Mouse (Mus musculus) embryonic facial prominence, embryonic 12.5 days (tissue): ENCODE results near the gene Insl6. TPM values are rescaled to one million over a fixed set of nuclear protein-coding genes. Genes with fewer than 3 reads are reported as not detected.

Experiments used
- ATAC-seq: fragments of 200-750 bp; cut with Nextera tagmentation; 2 replicates; pipeline ENCODE4 v1.8.0; 2017; ENCODE audit not compliant: insufficient number of reproducible peaks, insufficient read depth, low FRiP score, low TSS enrichment
- H3K27ac ChIP-seq: fragments of 300-500 bp; sonication (generic); 2 replicates; pipeline ENCODE4 v1.5.1; 2016; ENCODE audit warnings: mild to moderate bottlenecking
- H3K27me3 ChIP-seq: fragments of 300-500 bp; sonication (generic); 2 replicates; pipeline ENCODE4 v1.6.1; 2016; ENCODE audit warnings: mild to moderate bottlenecking, moderate library complexity
- H3K36me3 ChIP-seq: fragments of 300-500 bp; sonication (generic); 2 replicates; pipeline ENCODE4 v1.6.1; 2016; ENCODE audit warnings: mild to moderate bottlenecking
- H3K4me1 ChIP-seq: fragments of 300-500 bp; sonication (generic); 2 replicates; pipeline ENCODE4 v1.6.1; 2016
- H3K4me2 ChIP-seq: fragments of 300-500 bp; sonication (generic); replicated peaks from 2 replicates; pipeline ENCODE4 v1.6.1; 2016; ENCODE audit warnings: mild to moderate bottlenecking, moderate library complexity
- H3K4me3 ChIP-seq: fragments of 300-500 bp; sonication (generic); 2 replicates; pipeline ENCODE4 v1.5.1; 2016; ENCODE audit warnings: mild to moderate bottlenecking
- H3K9ac ChIP-seq: fragments of 300-500 bp; sonication (generic); 2 replicates; pipeline ENCODE4 v1.6.1; 2016; ENCODE audit warnings: mild to moderate bottlenecking, moderate library complexity
- H3K9me3 ChIP-seq: fragments of 300-500 bp; sonication (generic); 2 replicates; pipeline ENCODE4 v1.6.1; 2016; ENCODE audit warnings: mild to moderate bottlenecking, moderate library complexity
- WGBS: fragments of 180-500 bp; shearing (Covaris S2); methylation state at CpG from one replicate; pipeline ENCODE4 v1.1.7; 2016; 5-methylcytosine and 5-hydroxymethylcytosine counted together
- polyA plus RNA-seq: library from polyadenylated mRNA; unstranded; fragments of >200 nt; fragmentation: Nextera tagmentation; extraction: Ambion mirVana; gene quantifications from 2 replicates; pipeline ENCODE4 v1.2.1, GENCODE M21; 2016

Insl6 gene
- 3.9 and 9.0 TPM in 2 replicates for polyA plus RNA-seq

DNA sequence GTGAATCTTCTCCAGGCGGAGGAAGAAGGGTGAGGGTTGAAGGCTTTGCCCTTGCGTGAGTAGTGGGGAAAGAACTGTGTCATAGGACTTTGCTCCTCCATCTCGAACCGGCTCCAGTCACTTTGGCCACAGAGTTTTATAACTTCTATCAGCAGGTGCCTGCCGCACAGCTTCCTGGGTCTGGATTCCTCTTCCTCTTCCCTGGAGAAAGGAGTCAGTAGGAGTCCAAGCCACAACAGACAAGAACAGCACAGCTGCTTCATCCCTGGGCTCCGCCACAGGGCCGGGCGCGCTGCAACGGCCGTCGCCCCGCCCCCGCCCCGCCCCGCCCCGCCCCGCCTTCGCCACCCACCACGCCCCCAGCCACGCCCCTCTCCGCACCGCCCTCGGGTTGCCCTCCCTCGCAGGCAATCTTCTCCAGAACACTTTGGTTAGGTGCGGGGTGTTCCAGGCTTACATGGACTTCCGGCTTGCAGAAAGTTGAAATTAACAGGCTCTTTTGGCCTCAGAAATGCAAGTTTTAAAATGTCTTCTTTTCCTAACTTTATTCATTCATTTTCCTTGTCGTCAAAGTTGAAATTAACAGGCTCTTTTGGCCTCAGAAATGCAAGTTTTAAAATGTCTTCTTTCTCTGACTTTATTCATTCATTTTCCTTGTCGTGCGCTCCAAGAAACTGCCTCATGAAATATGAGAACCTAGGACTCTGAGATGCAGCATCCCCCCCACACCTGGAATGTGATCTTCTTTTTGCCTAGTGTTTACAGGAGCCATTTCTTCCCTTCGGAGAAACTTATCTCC is at the start of gene Insl6:
Gene Insl6, minus strand, starts transcription at position 304 of the 799 bp plus-strand sequence.
- 2% methylated on average over 30 of the region's 31 CpGs for WGBS
- peak within 1 kb of the TSS; percentile 29; the same call in 1 of the 2 replicates for H3K9ac ChIP-seq
- H3K4me3 ChIP-seq: peak within 1 kb of the TSS; percentile 36
- no peaks in the 10 kb centered on the region for H3K9me3 ChIP-seq
- H3K4me1 ChIP-seq: no peaks in the 10 kb centered on the region
- H3K27ac ChIP-seq: peak within 1 kb of the TSS; percentile 18; the same call in 1 of the 2 replicates
- no peaks in the 10 kb centered on the region for H3K36me3 ChIP-seq
- peak within 1 kb of the TSS; percentile 68 for H3K4me2 ChIP-seq
- ATAC-seq: peak; percentile 91
- no peaks in the 10 kb centered on the region for H3K27me3 ChIP-seq

DNA sequence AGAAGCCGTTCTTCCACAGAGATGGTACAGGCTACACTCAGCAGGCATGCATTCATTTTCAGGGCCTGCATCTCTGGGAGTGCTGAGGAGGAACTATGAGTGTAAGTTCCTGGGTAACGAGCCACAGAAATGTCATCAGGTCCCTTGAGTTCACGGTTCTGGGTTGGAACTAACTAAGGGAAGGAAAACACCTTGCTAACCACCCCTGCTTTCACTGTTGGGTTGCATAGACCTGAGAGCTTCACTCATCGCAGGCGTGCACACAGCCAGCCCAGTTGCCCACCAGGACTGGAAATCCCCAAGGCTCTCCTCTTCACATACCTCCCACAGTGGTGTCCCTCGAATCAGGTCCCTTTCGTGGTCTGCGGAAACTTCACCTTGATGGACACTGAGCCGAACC is 49.8 kb upstream of the Insl6 start:
- Histone ChIP-seq H3K4me2 (no peak overlapping the region), H3K4me1 (no peaks in the 10 kb centered on the region), H3K27ac (no peak overlapping the region), H3K9ac (no peak overlapping the region), H3K9me3 (no peaks in the 10 kb centered on the region), H3K27me3 (no peaks in the 10 kb centered on the region), H3K4me3 (no peak overlapping the region), H3K36me3 (no peaks in the 10 kb centered on the region)
- WGBS: 89% methylated on average over 9 of the region's 9 CpGs
- no peak for ATAC-seq

DNA sequence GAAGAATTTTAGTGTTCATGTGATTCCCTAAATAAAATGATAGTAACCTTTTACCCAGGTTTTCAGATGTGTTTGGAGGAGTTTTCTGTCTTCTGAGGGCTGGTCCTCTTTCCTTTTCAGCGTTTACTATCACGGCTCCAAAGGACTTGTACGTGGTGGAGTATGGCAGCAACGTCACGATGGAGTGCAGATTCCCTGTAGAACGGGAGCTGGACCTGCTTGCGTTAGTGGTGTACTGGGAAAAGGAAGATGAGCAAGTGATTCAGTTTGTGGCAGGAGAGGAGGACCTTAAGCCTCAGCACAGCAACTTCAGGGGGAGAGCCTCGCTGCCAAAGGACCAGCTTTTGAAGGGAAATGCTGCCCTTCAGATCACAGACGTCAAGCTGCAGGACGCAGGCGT is 48.3 kb upstream of the Insl6 start:
- Histone ChIP-seq H3K4me3 (no peak overlapping the region), H3K9me3 (no peaks in the 10 kb centered on the region), H3K27ac (no peak overlapping the region), H3K4me2 (peak overlapping the region; percentile 15; the same call in 1 of the 2 replicates), H3K27me3 (no peaks in the 10 kb centered on the region), H3K9ac (no peak overlapping the region), H3K4me1 (no peaks in the 10 kb centered on the region), H3K36me3 (no peaks in the 10 kb centered on the region)
- ATAC-seq: no peak
- 38% methylated on average over 11 of the region's 11 CpGs for WGBS

DNA sequence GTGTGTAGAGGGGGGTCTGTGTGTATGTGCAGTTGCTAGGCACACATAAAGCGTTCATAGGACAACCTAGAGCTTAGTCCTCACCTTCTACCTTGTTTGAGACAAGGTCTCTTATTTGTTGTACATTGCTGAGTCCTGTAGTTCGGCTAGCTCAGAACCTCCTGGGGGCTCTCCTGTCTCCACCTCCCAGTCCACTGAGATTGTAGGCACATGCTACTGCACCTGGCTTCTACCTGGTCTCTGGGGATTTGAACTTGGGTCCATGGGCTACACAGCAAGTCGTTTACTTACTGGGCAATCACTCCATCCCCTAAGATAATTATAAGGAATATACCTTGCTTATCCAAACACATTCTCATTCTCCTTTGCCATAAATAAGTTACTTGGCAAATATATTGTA is 47.5 kb upstream of the Insl6 start:
- no peak for ATAC-seq
- Histone ChIP-seq H3K4me2 (no peak overlapping the region), H3K9me3 (no peaks in the 10 kb centered on the region), H3K36me3 (no peaks in the 10 kb centered on the region), H3K27ac (no peak overlapping the region), H3K4me1 (no peaks in the 10 kb centered on the region), H3K27me3 (no peaks in the 10 kb centered on the region), H3K4me3 (no peak overlapping the region), H3K9ac (no peak overlapping the region)
- WGBS: 88% methylated on average over 3 of the region's 3 CpGs

DNA sequence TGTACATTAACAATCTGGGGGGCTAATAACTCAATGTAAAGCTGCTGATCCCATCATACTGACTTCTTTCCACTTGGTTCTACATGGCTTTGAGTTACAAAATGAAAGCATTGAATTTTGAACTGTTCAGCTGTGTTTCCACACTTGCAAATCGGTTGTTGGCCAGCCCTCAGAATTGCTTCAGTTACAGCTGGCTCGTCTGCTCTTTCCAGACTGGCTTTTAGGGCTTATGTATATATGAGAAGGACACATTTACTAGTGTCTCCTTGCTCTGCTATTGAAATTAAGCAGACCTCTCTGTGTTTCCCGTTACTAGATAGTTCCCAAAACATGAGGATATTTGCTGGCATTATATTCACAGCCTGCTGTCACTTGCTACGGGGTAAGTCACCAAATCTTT is 47.0 kb upstream of the Insl6 start:
- ATAC-seq: no peak

DNA sequence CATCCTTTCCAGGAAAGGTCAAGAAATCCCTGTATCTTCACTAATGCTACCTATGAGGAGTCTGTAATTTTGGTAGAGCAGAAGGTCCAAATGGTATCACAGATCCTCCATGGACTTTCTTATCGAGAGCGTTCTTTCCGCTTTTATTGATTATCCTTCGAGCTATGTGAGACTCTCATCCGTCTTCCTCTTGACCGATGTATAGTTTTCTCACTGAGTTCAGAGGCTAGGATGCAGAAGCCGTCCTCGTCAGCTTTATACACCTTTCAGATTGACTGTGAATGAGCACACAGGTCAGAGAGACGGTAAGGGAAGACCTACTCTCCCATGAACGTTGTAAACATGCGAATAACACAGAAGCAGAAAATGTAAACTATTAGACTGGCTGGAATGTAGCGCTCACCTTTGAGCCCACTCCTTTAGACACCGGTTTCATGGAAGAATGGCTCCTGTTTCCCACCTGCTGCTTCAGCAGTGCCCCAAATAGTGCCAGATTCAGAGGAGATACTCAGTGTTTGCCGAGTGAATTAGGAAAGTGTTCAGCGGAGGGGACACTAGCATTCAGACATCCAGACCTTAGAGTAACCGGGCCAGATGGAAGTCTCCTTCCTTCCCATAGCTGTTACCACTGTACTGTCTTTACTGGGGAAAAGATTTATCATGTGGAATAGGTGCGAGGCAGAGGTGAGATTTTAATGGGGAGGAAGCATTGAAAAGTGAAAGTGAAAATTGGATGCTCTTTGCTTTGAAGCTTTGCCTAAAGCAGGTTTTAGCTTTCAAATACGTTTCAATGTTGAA is 46.3 kb upstream of the Insl6 start:
- H3K4me1 ChIP-seq: peaks cover 5% of the 10 kb centered on the region; the same call in 1 of the 2 replicates
- ATAC-seq: no peak
- H3K9me3 ChIP-seq: no peaks in the 10 kb centered on the region
- H3K27me3 ChIP-seq: no peaks in the 10 kb centered on the region
- WGBS: 84% methylated on average over 18 of the region's 18 CpGs
- no peak overlapping the region for H3K4me2 ChIP-seq
- H3K36me3 ChIP-seq: no peaks in the 10 kb centered on the region
- no peak overlapping the region for H3K27ac ChIP-seq
- H3K4me3 ChIP-seq: no peak overlapping the region
- no peak overlapping the region for H3K9ac ChIP-seq

More for the DNA sequence above, 47.0 kb upstream of the Insl6 start:
- Histone ChIP-seq H3K36me3 (no peaks in the 10 kb centered on the region), H3K4me3 (no peak overlapping the region), H3K4me2 (no peak overlapping the region), H3K27me3 (no peaks in the 10 kb centered on the region), H3K27ac (no peak overlapping the region), H3K4me1 (peaks cover 5% of the 10 kb centered on the region; the same call in 1 of the 2 replicates), H3K9ac (no peak overlapping the region), H3K9me3 (no peaks in the 10 kb centered on the region)
- 69% methylated on average over 4 of the region's 4 CpGs for WGBS

DNA sequence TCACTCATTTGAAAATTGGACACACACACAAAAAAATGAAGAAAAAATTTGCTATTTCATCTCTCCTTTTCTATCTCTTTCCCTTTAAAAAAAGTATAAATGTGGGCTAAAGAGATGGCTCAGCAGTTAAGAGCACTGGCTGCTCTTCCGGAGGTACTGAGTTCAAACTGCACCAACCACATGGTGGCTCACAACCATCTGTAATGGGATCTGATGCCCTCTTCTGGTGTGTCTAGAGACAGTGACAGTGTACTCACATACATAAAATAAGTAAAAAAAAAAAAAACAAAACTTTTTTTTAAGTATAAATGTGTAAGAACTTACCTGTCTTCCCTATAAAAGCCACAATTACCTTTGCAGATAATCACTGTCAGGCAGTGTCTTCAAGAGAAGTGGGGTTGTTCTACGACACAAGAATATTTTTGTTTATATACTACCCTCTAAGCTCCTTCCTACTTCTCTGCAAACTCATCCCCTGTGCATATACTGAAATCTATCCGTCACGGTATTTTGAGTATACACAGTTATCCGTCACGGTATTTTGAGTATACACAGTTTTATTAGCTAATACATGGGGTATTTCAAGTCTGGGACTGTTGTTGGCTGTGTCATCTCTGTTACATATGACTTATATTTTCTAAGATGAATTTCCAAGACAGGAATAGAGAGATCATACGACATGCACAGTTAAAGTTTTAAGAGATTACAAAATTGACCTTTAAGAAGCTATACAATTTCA is 45.6 kb upstream of the Insl6 start:
- no peak overlapping the region for H3K9ac ChIP-seq
- H3K4me1 ChIP-seq: peaks cover 5% of the 10 kb centered on the region; the same call in 1 of the 2 replicates
- no peaks in the 10 kb centered on the region for H3K27me3 ChIP-seq
- no peak overlapping the region for H3K4me3 ChIP-seq
- no peak overlapping the region for H3K4me2 ChIP-seq
- no peaks in the 10 kb centered on the region for H3K36me3 ChIP-seq
- 90% methylated on average over 7 of the region's 7 CpGs for WGBS
- no peaks in the 10 kb centered on the region for H3K9me3 ChIP-seq
- no peak overlapping the region for H3K27ac ChIP-seq
- no peak for ATAC-seq

DNA sequence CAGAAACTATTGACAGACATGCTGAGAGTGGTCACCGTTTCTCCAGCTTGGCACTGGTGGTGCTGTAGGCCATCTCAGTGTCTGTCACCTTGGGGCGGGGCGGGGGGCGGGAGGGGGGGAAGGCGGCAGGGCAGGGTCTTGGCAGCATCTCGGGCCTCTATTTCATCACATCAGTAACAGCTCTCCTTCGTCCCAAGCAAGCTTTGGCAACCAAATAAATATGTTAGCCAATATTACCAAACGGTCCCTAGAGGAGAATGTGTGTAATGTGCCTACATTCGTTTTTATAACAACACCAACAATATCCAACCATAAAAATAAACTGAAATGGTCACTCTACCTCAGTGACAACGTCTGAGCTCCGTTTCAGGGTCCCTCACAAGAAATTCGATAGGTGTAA is 45.0 kb upstream of the Insl6 start:
- H3K9me3 ChIP-seq: no peaks in the 10 kb centered on the region

DNA sequence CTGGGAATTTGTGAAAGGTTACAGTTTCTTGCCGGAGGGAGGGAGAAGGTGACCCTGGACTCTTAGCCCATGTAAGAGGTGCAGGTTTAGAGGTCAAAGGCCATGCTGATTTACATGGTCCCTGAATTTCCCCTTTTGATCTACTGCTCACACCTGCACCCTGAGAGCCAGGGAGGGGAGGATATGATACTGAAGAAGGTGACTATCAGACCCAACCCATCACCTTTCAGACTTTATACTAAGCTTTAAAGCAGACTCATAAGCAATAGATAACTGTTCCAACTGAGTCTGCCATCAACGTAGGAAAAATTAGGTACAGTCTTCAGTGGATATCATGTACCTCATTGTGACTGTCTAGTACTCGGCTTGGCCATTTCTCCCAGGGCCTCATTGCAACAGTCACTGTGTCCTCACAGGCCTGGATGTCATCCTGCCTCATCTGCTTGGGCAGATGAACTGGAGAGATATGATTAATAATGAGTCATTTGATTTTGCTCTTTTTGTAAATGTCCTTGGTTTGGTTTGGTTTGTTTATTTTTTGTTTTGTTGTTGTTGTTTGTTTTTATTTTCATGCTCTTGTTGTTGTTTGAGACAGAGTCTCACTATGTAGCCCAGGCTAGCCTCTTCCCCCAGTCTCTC is 43.6 kb upstream of the Insl6 start:
- Histone ChIP-seq H3K27me3 (no peaks in the 10 kb centered on the region), H3K27ac (no peak overlapping the region), H3K4me1 (peaks cover 5% of the 10 kb centered on the region; the same call in 1 of the 2 replicates), H3K36me3 (no peaks in the 10 kb centered on the region), H3K9ac (no peak overlapping the region), H3K9me3 (no peaks in the 10 kb centered on the region), H3K4me2 (no peak overlapping the region), H3K4me3 (no peak overlapping the region)
- no peak for ATAC-seq
- 76% methylated on average over 3 of the region's 3 CpGs for WGBS

More for the DNA sequence above, 45.0 kb upstream of the Insl6 start:
- peaks cover 5% of the 10 kb centered on the region; the same call in 1 of the 2 replicates for H3K4me1 ChIP-seq
- H3K4me2 ChIP-seq: no peak overlapping the region
- no peak overlapping the region for H3K4me3 ChIP-seq
- no peaks in the 10 kb centered on the region for H3K27me3 ChIP-seq
- WGBS: 71% methylated on average over 12 of the region's 12 CpGs
- H3K36me3 ChIP-seq: no peaks in the 10 kb centered on the region
- no peak for ATAC-seq
- H3K27ac ChIP-seq: no peak overlapping the region
- H3K9ac ChIP-seq: no peak overlapping the region

DNA sequence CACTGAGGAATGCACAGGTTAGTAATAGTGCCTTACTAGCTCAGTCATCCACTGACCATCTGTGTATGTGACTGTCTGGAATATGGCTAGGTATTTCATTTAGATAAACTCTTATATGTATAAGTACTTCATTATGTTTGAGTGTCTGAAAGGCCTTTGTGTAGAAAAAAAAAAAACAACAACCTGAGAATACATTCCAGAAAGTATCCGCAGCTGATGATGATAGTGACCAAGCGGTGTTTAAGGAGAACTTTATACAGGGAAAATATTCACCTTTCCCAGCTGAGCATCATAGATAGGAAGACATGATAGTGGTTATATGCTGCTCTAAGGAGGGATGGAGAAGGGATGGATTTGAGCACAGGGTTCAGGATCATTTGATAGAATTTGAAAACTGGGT is 42.9 kb upstream of the Insl6 start:
- H3K36me3 ChIP-seq: no peaks in the 10 kb centered on the region
- 87% methylated on average over 2 of the region's 2 CpGs for WGBS

More for the DNA sequence above, 42.9 kb upstream of the Insl6 start:
- Histone ChIP-seq H3K4me1 (peaks cover 5% of the 10 kb centered on the region; the same call in 1 of the 2 replicates), H3K4me3 (no peak overlapping the region), H3K4me2 (no peak overlapping the region), H3K9ac (no peak overlapping the region), H3K27ac (no peak overlapping the region), H3K9me3 (no peaks in the 10 kb centered on the region), H3K27me3 (no peaks in the 10 kb centered on the region)
- ATAC-seq: no peak
